18 mouse cellular contexts compared by ENCODE assay signal in the genomic region with DNA sequence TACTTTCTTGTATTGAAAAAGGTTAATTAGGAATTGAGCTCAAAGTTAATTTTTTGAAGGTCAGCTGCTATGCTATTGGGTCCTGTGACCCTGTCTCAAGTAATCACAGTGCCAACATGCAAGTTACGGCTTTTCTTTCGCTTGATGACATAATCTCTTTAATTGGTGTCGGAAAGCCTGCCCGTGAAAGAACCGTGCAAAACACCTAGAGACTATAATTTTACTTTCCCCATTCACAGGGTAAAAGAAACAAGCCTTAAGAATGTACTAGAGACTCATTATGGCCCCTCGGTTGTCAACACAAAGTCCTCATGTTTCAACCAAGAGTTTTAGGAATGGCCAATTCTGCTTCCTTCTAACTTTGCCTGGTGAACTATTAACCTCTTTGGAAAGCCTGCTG.
"Had no signal": no experiment of that assay in that cellular context is flagged by ENCODE, and none has a peak within 500 bp of the region (broad histone marks: within the 10 kb centered on the region; RNA-seq: fewer than 3 reads in every experiment).

No protein-coding gene starts in this region.

- ATAC-seq: midbrain, embryonic 13.5 days; midbrain, embryonic 16.5 days had no signal

- H3K4me2 ChIP-seq: lung, embryonic 14.5 days; midbrain, embryonic 13.5 days; neural tube, embryonic 13.5 days; neural tube, embryonic 15.5 days; stomach, embryonic 15.5 days had no signal

- H3K4me3 ChIP-seq: midbrain, embryonic 10.5 days; midbrain, embryonic 13.5 days; myocyte; neural tube, embryonic 13.5 days; neural tube, embryonic 15.5 days; stomach, embryonic 15.5 days had no signal

- H3K9ac ChIP-seq: lung, embryonic 14.5 days; midbrain, embryonic 13.5 days; neural tube, embryonic 13.5 days; neural tube, embryonic 15.5 days; stomach, embryonic 15.5 days had no signal

- H3K9me3 ChIP-seq: midbrain, embryonic 10.5 days; midbrain, embryonic 13.5 days; neural tube, embryonic 13.5 days; neural tube, embryonic 15.5 days; stomach, embryonic 15.5 days had no signal

- H3K27ac ChIP-seq: midbrain, embryonic 10.5 days; midbrain, embryonic 13.5 days; neural tube, embryonic 13.5 days; neural tube, embryonic 15.5 days; stomach, embryonic 15.5 days; stomach, postnatal 0 days had no signal

- H3K36me3 ChIP-seq: midbrain, embryonic 10.5 days; midbrain, embryonic 13.5 days; neural tube, embryonic 13.5 days; neural tube, embryonic 15.5 days; stomach, embryonic 15.5 days had no signal

- DNase-seq: lung, adult 18-20 months; lung, embryonic 14.5 days; lung, postnatal 10 days; lung, postnatal 4 days; right cerebral cortex, adult 18-20 months; right cerebral cortex, postnatal 25 days; right cerebral cortex, postnatal 4 days; thymus, adult 2 months; thymus, postnatal 25 days; thymus, postnatal 4 days had no signal

- H3K4me1 ChIP-seq: neural tube, embryonic 15.5 days; stomach, embryonic 15.5 days had no signal
